Mouse (Mus musculus) cerebellum, adult 9-10 months (tissue): ENCODE measurements at regions not wholly inside any gene's neighbourhood (a gene's known extent, or its start where the extent isn't known, plus 50 kb on each side); places are given as distances from the start of the nearest gene placed in this dataset.
A peak's percentile ranks its signal among the peaks of the same experiment; 100 is the strongest.
"Not testable (repeated sequence)": the region's sequence is repeated elsewhere in the genome, so short reads cannot be mapped to it uniquely, and the experiment has no call there.

Experiments
- DNase-seq: peaks from one replicate; pipeline ENCODE4 v3.0.0; 2022

- DNase-seq = no peak
These were observed 50.6 kb upstream of the Ppp1r12a start for GRCm38 (mm10) chr10:108111398-108111797.

- DNase-seq = no peak
These were observed 51.1 kb upstream of the Ppp1r12a start for GRCm38 (mm10) chr10:108110891-108111290.

GRCm38 (mm10) chr10:108110197-108110596 lies 51.8 kb upstream of the Ppp1r12a start:
- DNase-seq = no peak

- not testable (repeated sequence) for DNase-seq
These were observed 53.5 kb upstream of the Ppp1r12a start for GRCm38 (mm10) chr10:108108500-108108899.

- no peak for DNase-seq
These were observed 60.5 kb upstream of the Ppp1r12a start for GRCm38 (mm10) chr10:108101521-108101920.

GRCm38 (mm10) chr10:108093043-108093442 lies 69.0 kb upstream of the Ppp1r12a start:
- DNase-seq = no peak

GRCm38 (mm10) chr10:108089375-108089981 lies 72.5 kb upstream of the Ppp1r12a start:
- no peak for DNase-seq

GRCm38 (mm10) chr10:108088883-108089282 lies 73.1 kb upstream of the Ppp1r12a start:
- no peak for DNase-seq

GRCm38 (mm10) chr10:108088209-108088608 lies 73.8 kb upstream of the Ppp1r12a start:
- no peak for DNase-seq

- DNase-seq = no peak
These were observed 78.8 kb upstream of the Ppp1r12a start for GRCm38 (mm10) chr10:108083220-108083619.

- DNase-seq = no peak
These were observed 86.8 kb upstream of the Ppp1r12a start for GRCm38 (mm10) chr10:108075144-108075543.

GRCm38 (mm10) chr10:108073828-108074227 lies 88.2 kb upstream of the Ppp1r12a start:
- DNase-seq = no peak

GRCm38 (mm10) chr10:108072211-108072610 lies 89.8 kb upstream of the Ppp1r12a start:
- DNase-seq = no peak

GRCm38 (mm10) chr10:108071424-108071823 lies 90.6 kb upstream of the Ppp1r12a start:
- no peak for DNase-seq

- DNase-seq = no peak
These were observed 94.3 kb upstream of the Ppp1r12a start for GRCm38 (mm10) chr10:108067723-108068122.

- DNase-seq = no peak
These were observed 95.8 kb upstream of the Ppp1r12a start for GRCm38 (mm10) chr10:108066241-108066640.

GRCm38 (mm10) chr10:108061813-108062435 lies 100.1 kb upstream of the Ppp1r12a start:
- DNase-seq = peak; percentile 1

- no peak for DNase-seq
These were observed 101.4 kb upstream of the Ppp1r12a start for GRCm38 (mm10) chr10:108060554-108060953.

- no peak for DNase-seq
These were observed 110.4 kb upstream of the Ppp1r12a start for GRCm38 (mm10) chr10:108051637-108052036.

GRCm38 (mm10) chr10:108048426-108048825 lies 113.6 kb upstream of the Ppp1r12a start:
- DNase-seq = no peak

- DNase-seq = no peak
These were observed 118.5 kb upstream of the Ppp1r12a start for GRCm38 (mm10) chr10:108043519-108043918.

- no peak for DNase-seq
These were observed 122.0 kb upstream of the Ppp1r12a start for GRCm38 (mm10) chr10:108040027-108040426.

GRCm38 (mm10) chr10:108036486-108037109 lies 124.7 kb upstream of the Otogl start:
- no peak for DNase-seq

GRCm38 (mm10) chr10:108034068-108034467 lies 122.1 kb upstream of the Otogl start:
- DNase-seq = no peak
